Mouse (Mus musculus) hindbrain, embryonic 13.5 days (tissue): ENCODE measurements around the gene Zfp637. TPM values are rescaled to one million over a fixed set of nuclear protein-coding genes. Genes with fewer than 3 reads are reported as not detected.
"Not testable (repeated sequence)": the region's sequence is repeated elsewhere in the genome, so short reads cannot be mapped to it uniquely, and the experiment has no call there.

ENCODE experiments used
- ATAC-seq: fragments of 200-750 bp; cut with Nextera tagmentation; 2 replicates; pipeline ENCODE4 v1.8.0; 2017; ENCODE audit warnings: moderate TSS enrichment; ENCODE audit not compliant: low FRiP score
- H3K27ac ChIP-seq: fragments of 300-500 bp; sonication (generic); 2 replicates; pipeline ENCODE4 v1.5.1; 2015; ENCODE audit warnings: inconsistent platforms, mild to moderate bottlenecking, moderate library complexity
- H3K27me3 ChIP-seq: fragments of 300-500 bp; sonication (generic); 2 replicates; pipeline ENCODE4 v1.6.1; 2015; ENCODE audit warnings: mild to moderate bottlenecking, inconsistent platforms
- H3K36me3 ChIP-seq: fragments of 300-500 bp; sonication (generic); 2 replicates; pipeline ENCODE4 v1.6.1; 2015; ENCODE audit warnings: mild to moderate bottlenecking, inconsistent platforms
- H3K4me1 ChIP-seq: fragments of 300-500 bp; sonication (generic); replicated peaks from 2 replicates; pipeline ENCODE4 v1.6.1; 2015; ENCODE audit warnings: inconsistent platforms
- H3K4me2 ChIP-seq: fragments of 300-500 bp; sonication (generic); 2 replicates; pipeline ENCODE4 v1.6.1; 2015; ENCODE audit warnings: inconsistent platforms, mild to moderate bottlenecking, moderate library complexity
- H3K4me3 ChIP-seq: fragments of 300-500 bp; sonication (generic); 2 replicates; pipeline ENCODE4 v1.5.1; 2015; ENCODE audit warnings: mild to moderate bottlenecking, inconsistent platforms
- H3K9ac ChIP-seq: fragments of 300-500 bp; sonication (generic); 2 replicates; pipeline ENCODE4 v1.6.1; 2015; ENCODE audit warnings: mild to moderate bottlenecking, inconsistent platforms
- H3K9me3 ChIP-seq: fragments of 300-500 bp; sonication (generic); 2 replicates; pipeline ENCODE4 v1.6.1; 2016; ENCODE audit warnings: inconsistent platforms
- WGBS: fragments of 180-500 bp; shearing (Covaris S2); methylation state at CpG from one replicate; pipeline ENCODE4 v1.1.7; 2015; 5-methylcytosine and 5-hydroxymethylcytosine counted together
- polyA plus RNA-seq: library from polyadenylated mRNA; unstranded; fragments of >200 nt; fragmentation: Nextera tagmentation; extraction: Ambion mirVana; gene quantifications from 2 replicates; pipeline ENCODE4 v1.2.1, GENCODE M21; 2015

Gene Zfp637
- polyA plus RNA-seq, 1 experiment from 2014 or later = 145 TPM

- H3K4me2 ChIP-seq, H3K9me3 ChIP-seq, H3K27me3 ChIP-seq, H3K9ac ChIP-seq, H3K27ac ChIP-seq, H3K4me3 ChIP-seq, ATAC-seq, H3K4me1 ChIP-seq: not testable (repeated sequence)
- H3K36me3 ChIP-seq = peaks cover 16% of the 10 kb centered on the region
- 96% methylated on average over 7 of the region's 7 CpGs for WGBS
Observed at GRCm38 (mm10) chr6:117873450-117873849, 32.5 kb downstream of the Zfp637 start.

DNA sequence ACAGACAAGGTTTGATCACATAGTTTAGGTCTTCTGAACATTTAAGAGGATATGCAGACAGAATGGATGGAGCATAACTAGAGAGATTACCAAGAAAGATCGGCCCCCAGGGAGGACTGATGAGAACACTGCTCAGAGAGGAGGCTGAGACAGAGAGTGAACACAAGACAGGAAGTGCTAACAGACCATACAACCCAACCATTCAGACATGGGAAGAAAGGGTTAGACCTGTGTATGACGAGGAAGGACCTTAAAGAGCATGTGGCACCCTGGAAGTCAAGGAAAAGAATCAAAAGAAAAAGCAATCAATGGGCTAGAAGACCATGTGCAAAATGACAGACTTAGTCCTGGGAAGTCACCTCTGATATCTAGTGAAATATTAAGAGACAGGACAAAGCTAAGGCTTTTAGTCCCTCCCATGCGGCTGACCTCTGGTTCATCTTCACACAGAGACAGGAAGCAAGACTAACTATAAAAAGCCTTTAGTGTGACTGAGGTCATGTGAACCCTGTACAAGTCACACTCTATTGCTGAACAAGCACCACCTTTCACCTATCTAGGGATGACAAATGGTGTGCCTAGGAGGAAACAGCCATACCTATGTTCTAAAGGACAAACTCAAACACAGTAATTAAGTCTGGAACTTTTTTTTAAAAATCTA is 33.8 kb downstream of the Zfp637 start:
- Histone ChIP-seq H3K9me3 (no peaks in the 10 kb centered on the region), H3K27me3 (no peaks in the 10 kb centered on the region), H3K27ac (no peak overlapping the region), H3K4me1 (peaks cover 5% of the 10 kb centered on the region; the same call in 1 of the 2 replicates), H3K9ac (no peak overlapping the region), H3K36me3 (peaks cover 16% of the 10 kb centered on the region), H3K4me3 (no peak overlapping the region), H3K4me2 (no peak overlapping the region)
- ATAC-seq = no peak
- 86% methylated on average over 3 of the region's 3 CpGs for WGBS

DNA sequence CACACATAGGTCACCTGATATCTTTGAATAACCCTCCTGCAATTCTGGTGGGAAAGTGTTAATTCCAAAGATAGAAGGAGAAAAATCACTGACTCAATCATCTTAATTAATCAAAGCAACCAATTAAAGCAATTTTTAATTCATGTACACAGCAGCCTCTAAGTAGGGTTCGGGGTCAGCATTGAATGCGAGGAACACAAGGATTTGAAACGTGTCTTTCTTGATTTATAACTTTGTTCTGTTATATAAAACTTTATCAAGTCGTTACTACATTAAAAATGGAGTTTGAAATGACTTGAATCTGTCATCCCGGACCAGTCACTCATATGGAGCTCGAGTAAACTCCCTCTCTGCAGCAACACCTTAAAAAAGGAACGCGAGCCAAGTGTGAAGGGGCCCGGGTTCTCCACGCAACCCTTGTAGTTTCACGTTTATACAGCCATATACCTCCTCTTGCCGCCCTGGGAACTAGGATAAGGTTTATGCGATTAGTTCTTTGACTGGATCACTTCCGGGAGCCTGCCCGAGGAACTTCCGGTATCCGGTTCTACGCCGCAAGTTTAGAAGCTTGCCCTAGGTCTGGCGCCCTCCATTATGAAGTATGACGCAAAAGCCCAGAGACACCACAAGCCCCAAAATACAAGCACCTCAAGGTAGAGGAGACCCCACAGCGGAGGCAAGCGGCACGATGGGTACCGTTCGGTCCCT is 37.9 kb downstream of the Zfp637 start:
- peaks cover 14% of the 10 kb centered on the region for H3K4me1 ChIP-seq
- peak; percentile 91 for ATAC-seq
- H3K36me3 ChIP-seq = no peaks in the 10 kb centered on the region
- 14% methylated on average over 26 of the region's 26 CpGs for WGBS
- no peaks in the 10 kb centered on the region for H3K9me3 ChIP-seq
- H3K9ac ChIP-seq = peak overlapping the region; percentile 74
- H3K27ac ChIP-seq = peak overlapping the region; percentile 98
- H3K4me2 ChIP-seq = peak overlapping the region; percentile 61
- H3K4me3 ChIP-seq = peak overlapping the region; percentile 52
- no peaks in the 10 kb centered on the region for H3K27me3 ChIP-seq

DNA sequence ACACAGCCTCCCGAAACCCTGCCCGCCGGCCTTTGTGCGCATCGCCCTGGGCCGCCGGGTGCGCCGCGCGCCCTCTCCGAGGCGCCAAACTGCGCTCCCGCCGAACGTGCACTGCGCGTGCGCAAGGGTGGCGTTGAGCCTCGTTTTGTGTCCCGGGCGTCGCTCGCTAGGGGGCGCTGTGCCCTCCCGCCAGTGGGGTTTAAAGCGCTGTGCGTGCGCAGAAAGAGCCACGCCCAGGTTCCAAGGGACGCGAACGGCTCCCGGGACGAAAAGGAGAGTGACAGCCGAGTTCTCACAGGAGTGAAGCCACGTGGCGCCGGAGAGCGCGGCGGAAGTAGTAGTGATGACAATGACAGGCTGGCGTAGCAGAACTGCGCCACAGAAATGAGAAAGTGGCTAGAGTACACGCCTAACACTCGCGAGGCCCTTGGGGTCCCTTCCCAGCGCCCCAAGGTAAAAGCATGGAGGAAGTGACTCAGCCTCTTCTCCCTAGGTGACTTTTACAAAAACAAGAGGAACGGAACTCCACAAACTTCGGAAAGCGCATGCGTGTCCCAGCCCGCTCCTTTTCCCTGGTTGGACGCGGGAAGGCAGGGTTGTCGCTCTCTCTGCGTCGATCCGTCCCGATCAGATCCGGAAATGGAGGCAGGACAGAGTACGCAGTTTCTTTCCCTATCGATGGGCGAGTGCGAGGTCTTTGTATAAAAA is 38.6 kb downstream of the Zfp637 start:
- WGBS = under 1% methylated on average over 63 of the region's 67 CpGs
- Histone ChIP-seq H3K4me2 (peak overlapping the region; percentile 61), H3K4me3 (peak overlapping the region; percentile 52), H3K27me3 (no peaks in the 10 kb centered on the region), H3K4me1 (peaks cover 14% of the 10 kb centered on the region), H3K36me3 (no peaks in the 10 kb centered on the region), H3K9me3 (no peaks in the 10 kb centered on the region), H3K9ac (peak overlapping the region; percentile 74), H3K27ac (peak overlapping the region; percentile 98)
- ATAC-seq = peak; percentile 94

DNA sequence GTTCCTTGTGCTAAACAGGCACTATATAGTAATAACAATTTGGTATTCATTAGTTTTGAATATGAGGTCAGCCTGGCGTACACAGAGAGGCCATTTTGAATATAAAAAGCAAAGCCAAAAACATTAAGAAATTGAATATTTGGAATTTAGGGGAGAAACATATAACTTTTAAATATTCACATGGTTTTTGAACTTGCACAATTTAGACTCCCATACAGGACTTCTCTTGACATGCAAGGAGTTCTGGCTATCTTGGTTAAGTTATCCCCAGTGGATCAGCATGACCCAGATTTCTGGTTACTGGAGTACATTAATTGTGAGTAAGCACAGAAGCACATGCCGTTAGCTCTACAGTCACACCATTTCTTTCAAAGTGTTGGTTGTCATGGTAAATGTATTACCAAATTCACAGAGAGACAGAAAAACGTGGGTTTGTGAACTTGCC is 39.4 kb downstream of the Zfp637 start:
- ATAC-seq = no peak
- Histone ChIP-seq H3K4me2 (peak overlapping the region; percentile 61), H3K27ac (peak overlapping the region; percentile 98), H3K4me3 (peak overlapping the region; percentile 52), H3K4me1 (peaks cover 14% of the 10 kb centered on the region), H3K9me3 (no peaks in the 10 kb centered on the region), H3K9ac (peak overlapping the region; percentile 74; the same call in 1 of the 2 replicates), H3K27me3 (no peaks in the 10 kb centered on the region), H3K36me3 (no peaks in the 10 kb centered on the region)
- WGBS = 37% methylated on average over 3 of the region's 3 CpGs

DNA sequence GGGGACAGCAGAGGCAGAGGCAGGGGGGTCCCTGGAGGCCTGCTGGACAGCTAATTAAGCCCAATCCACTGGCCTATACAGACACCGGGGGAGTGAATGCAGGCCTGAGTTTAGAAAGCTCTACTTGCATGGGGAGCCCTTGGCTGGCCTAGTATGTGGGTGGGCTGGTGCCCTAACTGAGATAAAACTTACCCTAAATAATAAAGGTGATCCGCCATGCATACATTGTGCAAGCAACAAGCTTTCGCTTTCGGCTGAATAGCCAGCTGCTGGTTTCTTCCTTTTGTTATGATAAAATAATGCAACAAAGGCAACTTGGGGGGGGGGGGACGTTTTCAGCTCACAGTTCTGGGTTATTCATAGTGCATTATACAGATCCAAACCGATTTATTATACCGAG is 40.2 kb downstream of the Zfp637 start:
- WGBS = 33% methylated on average over 7 of the region's 7 CpGs
- Histone ChIP-seq H3K4me1 (peaks cover 14% of the 10 kb centered on the region), H3K27me3 (no peaks in the 10 kb centered on the region), H3K27ac (no peak overlapping the region), H3K4me3 (no peak overlapping the region), H3K36me3 (no peaks in the 10 kb centered on the region), H3K9ac (no peak overlapping the region), H3K9me3 (no peaks in the 10 kb centered on the region), H3K4me2 (no peak overlapping the region)
- no peak for ATAC-seq

GRCm38 (mm10) chr6:117881997-117882396 is 41.0 kb downstream of the Zfp637 start:
- Histone ChIP-seq H3K9ac (no peak overlapping the region), H3K27ac (no peak overlapping the region), H3K9me3 (no peaks in the 10 kb centered on the region), H3K4me3 (no peak overlapping the region), H3K4me1 (peaks cover 14% of the 10 kb centered on the region), H3K36me3 (no peaks in the 10 kb centered on the region), H3K4me2 (no peak overlapping the region), H3K27me3 (no peaks in the 10 kb centered on the region)
- no peak for ATAC-seq
- WGBS = 79% methylated on average over 7 of the region's 7 CpGs

DNA sequence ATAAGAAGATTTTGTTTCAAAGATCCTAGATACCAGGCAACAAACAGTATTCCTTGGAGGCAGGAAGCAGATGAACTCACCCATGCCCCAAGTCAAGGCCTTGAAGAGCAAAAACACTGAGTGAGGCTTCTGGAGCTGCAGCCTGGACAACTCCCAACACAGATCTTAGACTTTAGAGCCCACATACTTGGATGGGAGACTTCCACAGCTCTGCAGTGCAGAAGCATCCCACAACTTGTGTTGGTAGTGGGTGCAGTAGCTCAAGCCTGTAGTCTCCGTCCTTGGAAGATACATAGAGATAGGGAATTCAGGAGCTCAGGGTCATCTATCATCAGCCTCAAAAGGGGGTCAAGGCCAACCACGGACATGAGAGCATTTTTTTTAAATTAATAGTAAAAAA is 45.0 kb downstream of the Zfp637 start:
- peaks cover 3% of the 10 kb centered on the region; the same call in 1 of the 2 replicates for H3K4me1 ChIP-seq
- no peak overlapping the region for H3K4me2 ChIP-seq
- no peak for ATAC-seq
- no peaks in the 10 kb centered on the region for H3K9me3 ChIP-seq
- H3K9ac ChIP-seq = no peak overlapping the region
- no peaks in the 10 kb centered on the region for H3K27me3 ChIP-seq
- H3K4me3 ChIP-seq = no peak overlapping the region
- H3K36me3 ChIP-seq = no peaks in the 10 kb centered on the region
- WGBS = 91% methylated on average over 2 of the region's 2 CpGs
- H3K27ac ChIP-seq = no peak overlapping the region

DNA sequence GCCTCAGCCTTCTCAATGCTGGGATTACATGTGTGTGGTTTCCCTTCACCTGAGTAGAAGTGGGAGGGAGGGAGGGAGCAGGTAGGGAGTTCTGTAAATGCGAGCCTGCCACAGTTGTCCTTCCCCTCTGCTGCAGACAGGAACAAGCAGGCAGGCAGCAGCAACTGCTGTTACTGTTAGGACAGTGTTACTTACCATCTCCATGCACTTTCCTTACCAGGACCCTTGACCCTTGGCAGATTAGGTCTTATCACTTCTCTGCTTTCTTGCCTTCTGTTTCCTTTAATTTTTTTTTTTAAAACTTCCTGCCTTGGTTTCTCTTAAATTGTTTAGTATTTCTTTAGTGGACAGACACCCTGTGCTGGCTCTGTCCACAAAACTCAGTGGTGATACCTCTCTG is 47.1 kb downstream of the Zfp637 start:
- no peaks in the 10 kb centered on the region for H3K4me1 ChIP-seq
- H3K9me3 ChIP-seq = no peaks in the 10 kb centered on the region
- H3K4me2 ChIP-seq = no peak overlapping the region
- H3K36me3 ChIP-seq = no peaks in the 10 kb centered on the region
- no peak overlapping the region for H3K27ac ChIP-seq
- H3K27me3 ChIP-seq = no peaks in the 10 kb centered on the region
- H3K9ac ChIP-seq = no peak overlapping the region
- WGBS = 42% methylated on average over 1 of the region's 1 CpGs
- no peak overlapping the region for H3K4me3 ChIP-seq
- no peak for ATAC-seq

DNA sequence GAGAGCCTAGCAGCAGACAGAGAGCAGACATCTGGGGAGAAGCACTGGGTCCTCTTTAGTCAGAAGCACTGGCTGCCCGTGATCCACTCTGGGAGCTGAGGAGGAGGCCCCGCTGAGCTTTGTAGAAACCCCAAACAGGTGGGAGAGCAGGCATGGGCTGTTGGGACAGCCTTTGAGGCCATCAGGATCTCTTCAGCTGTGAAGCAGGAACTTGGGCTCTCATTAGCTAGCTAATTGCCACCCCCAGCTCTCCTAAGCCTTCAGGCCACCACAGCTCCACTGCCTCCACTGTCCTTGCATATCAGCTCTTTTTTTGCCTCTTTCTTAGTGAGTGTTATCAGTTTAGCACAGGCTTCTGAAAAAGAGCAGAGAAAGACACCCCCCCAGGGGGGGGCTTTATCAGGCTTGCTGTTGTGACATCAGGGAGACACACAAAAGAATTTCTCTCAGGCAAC is 47.7 kb downstream of the Zfp637 start:
- Histone ChIP-seq H3K27me3 (no peaks in the 10 kb centered on the region), H3K4me1 (no peaks in the 10 kb centered on the region), H3K9me3 (no peaks in the 10 kb centered on the region), H3K4me2 (no peak overlapping the region), H3K27ac (no peak overlapping the region), H3K9ac (no peak overlapping the region), H3K4me3 (no peak overlapping the region), H3K36me3 (no peaks in the 10 kb centered on the region)
- WGBS = 71% methylated on average over 2 of the region's 2 CpGs
- ATAC-seq = no peak

DNA sequence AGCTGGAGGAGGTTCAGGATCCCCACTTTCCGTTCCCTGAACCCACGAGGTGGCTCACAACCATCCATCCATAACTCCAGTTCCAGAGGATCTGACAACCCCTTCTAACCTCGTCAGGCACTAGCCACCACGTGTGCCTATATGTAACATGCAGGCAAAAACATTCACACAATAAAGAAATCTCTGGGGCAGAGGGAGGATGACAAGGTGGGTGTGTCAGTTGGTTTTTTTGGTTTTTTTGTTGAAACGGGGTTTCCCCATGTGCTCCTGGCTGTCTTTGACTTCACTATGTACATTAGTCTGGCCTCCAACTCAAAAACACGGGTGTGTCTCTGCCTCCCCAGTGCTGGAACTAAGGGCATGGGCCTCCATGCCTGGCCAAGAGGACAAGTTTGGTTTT is 49.3 kb downstream of the Zfp637 start:
- 89% methylated on average over 6 of the region's 6 CpGs for WGBS
- H3K9ac ChIP-seq = no peak overlapping the region
- ATAC-seq = no peak

GRCm38 (mm10) chr6:117891369-117892160 is 50.6 kb downstream of the Zfp637 start:
- no peaks in the 10 kb centered on the region for H3K36me3 ChIP-seq
- ATAC-seq = no peak
- H3K27me3 ChIP-seq = no peaks in the 10 kb centered on the region
- H3K9ac ChIP-seq = no peak overlapping the region
- H3K4me1 ChIP-seq = no peaks in the 10 kb centered on the region
- no peak overlapping the region for H3K4me3 ChIP-seq
- WGBS = 62% methylated on average over 14 of the region's 14 CpGs
- H3K4me2 ChIP-seq = no peak overlapping the region
- no peaks in the 10 kb centered on the region for H3K9me3 ChIP-seq
- H3K27ac ChIP-seq = no peak overlapping the region

More for the DNA sequence above, 49.3 kb downstream of the Zfp637 start:
- no peak overlapping the region for H3K4me3 ChIP-seq
- H3K36me3 ChIP-seq = no peaks in the 10 kb centered on the region
- H3K4me1 ChIP-seq = no peaks in the 10 kb centered on the region
- no peak overlapping the region for H3K27ac ChIP-seq
- no peak overlapping the region for H3K4me2 ChIP-seq
- H3K9me3 ChIP-seq = no peaks in the 10 kb centered on the region
- no peaks in the 10 kb centered on the region for H3K27me3 ChIP-seq
